Mouse (Mus musculus) stomach, embryonic 16.5 days (tissue): ENCODE data around the gene Dapk1. TPM values are rescaled to one million over a fixed set of nuclear protein-coding genes. Genes with fewer than 3 reads are reported as not detected.

Experiments used
- ATAC-seq: fragments of 200-750 bp; cut with Nextera tagmentation; 2 replicates; pipeline ENCODE4 v1.8.0; 2017; ENCODE audit warnings: moderate number of reproducible peaks, moderate TSS enrichment; ENCODE audit not compliant: insufficient read depth, low FRiP score
- H3K27ac ChIP-seq: fragments of 300-500 bp; sonication (generic); 2 replicates; pipeline ENCODE4 v1.5.1; 2014; ENCODE audit warnings: low read length
- H3K27me3 ChIP-seq: fragments of 300-500 bp; sonication (generic); 2 replicates; pipeline ENCODE4 v1.6.1; 2014; ENCODE audit warnings: low read length, control low read depth, mixed read lengths; ENCODE audit not compliant: control insufficient read depth, insufficient read depth
- H3K36me3 ChIP-seq: fragments of 300-500 bp; sonication (generic); 2 replicates; pipeline ENCODE4 v1.6.1; 2014; ENCODE audit warnings: low read length; ENCODE audit not compliant: control insufficient read depth, insufficient read depth
- H3K4me1 ChIP-seq: fragments of 300-500 bp; sonication (generic); 2 replicates; pipeline ENCODE4 v1.6.1; 2014; ENCODE audit warnings: low read length, control low read depth, mixed read lengths; ENCODE audit not compliant: control insufficient read depth, insufficient read depth
- H3K4me2 ChIP-seq: fragments of 300-500 bp; sonication (generic); 2 replicates; pipeline ENCODE4 v1.6.1; 2014; ENCODE audit warnings: low read depth, low read length, mixed read lengths
- H3K4me3 ChIP-seq: fragments of 300-500 bp; sonication (generic); replicated peaks from 2 replicates; pipeline ENCODE4 v1.5.1; 2014; ENCODE audit warnings: mild to moderate bottlenecking, low read length
- H3K9ac ChIP-seq: fragments of 300-500 bp; sonication (generic); 2 replicates; pipeline ENCODE4 v1.6.1; 2014; ENCODE audit warnings: low read length
- H3K9me3 ChIP-seq: fragments of 300-500 bp; sonication (generic); replicated peaks from 2 replicates; pipeline ENCODE4 v1.6.1; 2016; ENCODE audit warnings: low read length, control low read depth; ENCODE audit not compliant: control insufficient read depth
- WGBS: fragments of 180-500 bp; shearing (Covaris S2); extraction: QIAGEN DNeasy Blood & Tissue Kit; methylation state at CpG from one replicate; pipeline ENCODE4 v1.1.7; 2014; 5-methylcytosine and 5-hydroxymethylcytosine counted together
- polyA plus RNA-seq: library from polyadenylated mRNA; unstranded; fragments of >200 nt; fragmentation: Nextera tagmentation; extraction: Ambion mirVana; gene quantifications from 2 replicates; pipeline ENCODE4 v1.2.1, GENCODE M21; 2015

Dapk1 gene
- polyA plus RNA-seq, 1 experiment from 2014 or later, result 11.5 TPM

DNA sequence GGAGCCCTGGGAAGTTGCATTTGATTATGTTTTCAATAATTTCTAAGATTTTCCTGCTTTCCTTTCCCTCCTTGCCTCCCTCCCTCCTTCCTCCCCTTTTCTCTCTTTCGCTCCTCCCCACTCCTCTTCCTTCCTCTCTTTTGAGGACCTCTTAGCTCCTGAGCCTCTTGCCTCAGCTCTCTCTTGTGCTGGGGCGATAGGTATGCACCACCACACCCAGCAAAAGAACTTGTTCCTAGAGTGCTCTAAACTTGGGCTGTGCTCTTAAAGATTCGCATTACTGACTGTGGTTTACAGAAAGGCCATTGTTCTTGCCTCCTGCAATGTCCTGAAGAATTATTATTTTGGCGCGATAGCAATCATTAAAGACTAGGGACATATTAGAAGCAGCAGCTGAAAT is 46.6 kb downstream of the Dapk1 start:
- Histone ChIP-seq H3K4me3 (no peak overlapping the region), H3K27me3 (no peaks in the 10 kb centered on the region), H3K9ac (no peak overlapping the region), H3K27ac (no peak overlapping the region), H3K4me1 (peaks cover 9% of the 10 kb centered on the region; the same call in 1 of the 2 replicates), H3K4me2 (no peak overlapping the region), H3K36me3 (no peaks in the 10 kb centered on the region), H3K9me3 (no peaks in the 10 kb centered on the region)
- ATAC-seq, result no peak
- 88% methylated on average over 5 of the region's 5 CpGs for WGBS

GRCm38 (mm10) chr13:60650000-60650399 is 48.3 kb downstream of the Dapk1 start:
- Histone ChIP-seq H3K4me2 (no peak overlapping the region), H3K36me3 (no peaks in the 10 kb centered on the region), H3K9me3 (no peaks in the 10 kb centered on the region), H3K4me3 (no peak overlapping the region), H3K4me1 (no peaks in the 10 kb centered on the region), H3K9ac (no peak overlapping the region), H3K27me3 (no peaks in the 10 kb centered on the region), H3K27ac (no peak overlapping the region)
- WGBS, result 87% methylated on average over 11 of the region's 11 CpGs
- ATAC-seq, result no peak

DNA sequence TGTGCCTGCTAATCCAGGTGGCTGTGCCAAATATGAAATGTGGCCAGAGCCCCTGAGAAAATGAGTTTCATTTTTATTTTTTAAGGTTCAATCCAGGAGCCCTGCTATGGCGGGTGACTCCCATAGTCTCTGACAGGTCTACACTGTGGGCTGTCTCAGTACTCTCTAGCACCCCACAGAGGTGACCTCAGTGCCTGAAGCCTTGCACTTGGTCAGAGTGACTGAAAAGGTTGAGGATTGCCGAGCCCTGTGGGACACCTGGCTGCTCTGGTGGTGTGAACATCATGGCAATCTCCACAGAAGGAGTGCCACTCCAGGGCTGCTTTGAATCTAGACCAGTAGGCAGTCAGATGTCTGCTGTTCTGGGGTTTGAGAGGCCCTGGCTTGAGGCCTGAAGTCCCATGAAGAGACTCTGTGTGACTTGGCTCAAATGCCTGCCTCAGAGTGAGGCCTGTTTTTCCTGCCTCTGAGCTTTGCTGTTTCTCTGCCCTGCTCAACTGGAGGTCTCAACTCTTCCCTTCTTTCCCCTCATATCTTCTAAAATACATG is 52.3 kb downstream of the Dapk1 start:
- no peak overlapping the region for H3K9ac ChIP-seq
- 75% methylated on average over 2 of the region's 2 CpGs for WGBS
- H3K36me3 ChIP-seq, result no peaks in the 10 kb centered on the region
- no peaks in the 10 kb centered on the region for H3K9me3 ChIP-seq
- H3K27me3 ChIP-seq, result no peaks in the 10 kb centered on the region
- no peak overlapping the region for H3K27ac ChIP-seq
- ATAC-seq, result no peak
- no peak overlapping the region for H3K4me2 ChIP-seq
- H3K4me1 ChIP-seq, result no peaks in the 10 kb centered on the region
- no peak overlapping the region for H3K4me3 ChIP-seq

DNA sequence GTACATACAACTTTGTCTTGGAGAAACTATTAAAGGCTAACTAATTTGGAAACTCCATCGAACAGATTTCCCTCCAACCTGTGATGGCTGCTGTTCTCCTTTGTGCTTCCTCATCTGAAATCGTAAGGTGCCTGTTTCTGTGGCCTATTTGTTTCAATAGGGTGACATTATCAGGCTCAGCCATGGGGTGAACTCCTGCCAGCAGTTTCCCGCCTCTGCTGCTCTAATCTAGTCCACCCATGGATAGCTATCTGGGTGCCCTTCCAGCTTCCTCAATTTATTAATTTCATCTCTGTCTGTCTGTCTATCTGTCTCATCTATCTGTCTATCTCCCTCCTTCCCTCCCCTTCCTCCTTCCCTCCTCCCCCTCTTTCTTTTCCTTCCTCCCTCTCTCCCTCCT is 53.5 kb downstream of the Dapk1 start:
- H3K36me3 ChIP-seq, result no peaks in the 10 kb centered on the region
- WGBS, result 85% methylated on average over 3 of the region's 3 CpGs
- no peaks in the 10 kb centered on the region for H3K27me3 ChIP-seq
- no peaks in the 10 kb centered on the region for H3K9me3 ChIP-seq
- no peaks in the 10 kb centered on the region for H3K4me1 ChIP-seq
- H3K4me3 ChIP-seq, result no peak overlapping the region
- ATAC-seq, result no peak
- H3K27ac ChIP-seq, result no peak overlapping the region
- H3K4me2 ChIP-seq, result no peak overlapping the region
- no peak overlapping the region for H3K9ac ChIP-seq

DNA sequence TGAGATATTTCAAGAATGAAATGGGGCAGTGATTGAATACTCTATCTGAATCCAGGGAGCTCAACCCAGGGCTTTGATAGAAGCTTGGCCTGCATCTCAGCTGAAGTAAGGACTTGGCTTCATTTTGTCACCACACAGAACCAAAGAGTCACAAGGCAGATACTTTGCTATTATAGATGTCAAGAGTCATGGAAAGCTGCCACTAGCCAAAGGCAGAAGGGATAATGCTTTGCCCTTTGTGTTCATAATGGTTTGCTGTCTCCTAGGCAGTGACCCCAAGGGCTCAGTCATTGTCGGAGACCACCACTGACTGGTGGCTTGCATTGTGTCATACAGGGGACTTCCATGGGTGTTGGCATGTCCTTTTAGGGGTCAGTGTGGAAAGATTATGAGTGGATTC is 57.9 kb downstream of the Dapk1 start:
- Histone ChIP-seq H3K9me3 (no peaks in the 10 kb centered on the region), H3K27ac (no peak overlapping the region), H3K36me3 (no peaks in the 10 kb centered on the region), H3K4me2 (no peak overlapping the region), H3K27me3 (no peaks in the 10 kb centered on the region), H3K9ac (no peak overlapping the region), H3K4me1 (peaks cover 5% of the 10 kb centered on the region; the same call in 1 of the 2 replicates), H3K4me3 (no peak overlapping the region)
- WGBS, result 91% methylated on average over 1 of the region's 1 CpGs
- no peak for ATAC-seq

GRCm38 (mm10) chr13:60660056-60660455 is 58.3 kb downstream of the Dapk1 start:
- Histone ChIP-seq H3K4me2 (no peak overlapping the region), H3K4me3 (no peak overlapping the region), H3K9me3 (no peaks in the 10 kb centered on the region), H3K4me1 (peaks cover 5% of the 10 kb centered on the region; the same call in 1 of the 2 replicates), H3K9ac (no peak overlapping the region), H3K27me3 (no peaks in the 10 kb centered on the region), H3K36me3 (no peaks in the 10 kb centered on the region), H3K27ac (no peak overlapping the region)
- 39% methylated on average over 2 of the region's 2 CpGs for WGBS
- no peak for ATAC-seq

DNA sequence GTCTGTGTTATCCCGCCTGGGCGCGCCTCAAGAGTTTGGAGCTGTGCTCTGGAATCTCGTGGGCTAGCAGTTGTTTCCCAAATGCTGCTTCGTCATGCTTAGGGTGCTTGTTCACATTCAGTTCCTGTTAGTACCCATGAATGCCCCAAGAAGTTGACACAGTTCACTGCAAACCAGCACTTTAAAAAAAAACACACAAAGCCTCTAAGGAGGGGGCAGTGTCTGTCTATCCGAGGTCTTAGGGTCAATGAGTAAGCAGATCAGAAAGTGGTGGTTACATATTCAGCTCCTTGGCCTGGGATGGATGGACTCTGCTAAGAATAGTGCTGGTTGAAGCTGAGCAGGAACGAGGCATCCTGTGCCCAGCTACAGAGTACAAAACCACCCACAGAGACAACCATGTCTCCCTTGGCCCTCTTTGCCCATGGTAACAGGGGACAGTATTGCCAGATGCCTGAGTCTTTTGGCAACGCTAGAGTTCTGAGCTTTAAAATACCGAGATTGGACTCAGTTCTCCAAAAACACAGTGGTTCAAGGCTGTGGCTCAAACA is 59.0 kb downstream of the Dapk1 start:
- Histone ChIP-seq H3K4me1 (peaks cover 5% of the 10 kb centered on the region; the same call in 1 of the 2 replicates), H3K27ac (no peak overlapping the region), H3K9me3 (no peaks in the 10 kb centered on the region), H3K36me3 (no peaks in the 10 kb centered on the region), H3K4me3 (no peak overlapping the region), H3K4me2 (no peak overlapping the region), H3K9ac (no peak overlapping the region), H3K27me3 (no peaks in the 10 kb centered on the region)
- 73% methylated on average over 9 of the region's 9 CpGs for WGBS
- no peak for ATAC-seq

GRCm38 (mm10) chr13:60662493-60663177 is 60.9 kb downstream of the Dapk1 start:
- Histone ChIP-seq H3K9me3 (0 out of 2 replicates have a peak, but pooled peaks cover 3% of the 10 kb centered on the region), H3K27me3 (no peaks in the 10 kb centered on the region), H3K4me1 (peaks cover 5% of the 10 kb centered on the region; the same call in 1 of the 2 replicates), H3K36me3 (no peaks in the 10 kb centered on the region), H3K27ac (peak overlapping the region; percentile 2; the same call in 1 of the 2 replicates), H3K9ac (no peak overlapping the region), H3K4me3 (no peak overlapping the region), H3K4me2 (no peak overlapping the region)
- ATAC-seq, result peak; percentile 79; the same call in 1 of the 2 replicates
- WGBS, result 59% methylated on average over 8 of the region's 8 CpGs

GRCm38 (mm10) chr13:60664058-60664457 is 62.3 kb downstream of the Dapk1 start:
- no peak for ATAC-seq
- 61% methylated on average over 3 of the region's 3 CpGs for WGBS
- Histone ChIP-seq H3K9me3 (0 out of 2 replicates have a peak, but pooled peaks cover 3% of the 10 kb centered on the region), H3K36me3 (no peaks in the 10 kb centered on the region), H3K27ac (peak overlapping the region; percentile 59; the same call in 1 of the 2 replicates), H3K4me2 (no peak overlapping the region), H3K27me3 (no peaks in the 10 kb centered on the region), H3K9ac (no peak overlapping the region), H3K4me3 (no peak overlapping the region), H3K4me1 (peaks cover 5% of the 10 kb centered on the region; the same call in 1 of the 2 replicates)
